Mouse (Mus musculus): ENCODE data around the gene Gnpat.

GRCm38 (mm10) chr8:124903198-124903597 is 40.4 kb downstream of the Gnpat start:
- TF ChIP-seq MAFK (IDR thresholded peaks at IDR 0.05; ENCODE audit: insufficient read depth, low read depth, low read length) = no peak
- no peak for TF ChIP-seq ZC3H11A (IDR thresholded peaks at IDR 0.05; ENCODE audit: borderline replicate concordance, low read depth, low read length)
- TF ChIP-seq HCFC1 (IDR thresholded peaks at IDR 0.05; ENCODE audit: borderline replicate concordance, insufficient read depth, low read length) = no peak
- TF ChIP-seq ZNF384 (IDR thresholded peaks at IDR 0.05; ENCODE audit: low read depth, low read length) = no peak
- TF ChIP-seq CHD2 (IDR thresholded peaks at IDR 0.05; ENCODE audit: low read depth, low read length) = no peak
